Mouse (Mus musculus) testis, adult 2 months (tissue): ENCODE results near the gene Lrrc75a.

Experiments
- CTCF ChIP-seq: fragments of 200-500 bp; IDR thresholded peaks from 2 replicates; pipeline ENCODE4 v1.5.1; 2012; ENCODE audit warnings: low read depth, mild to moderate bottlenecking, inconsistent platforms, low read length, moderate library complexity; ENCODE audit not compliant: control insufficient read depth, insufficient read depth, insufficient replicate concordance
- POLR2A ChIP-seq: fragments of 200-500 bp; IDR thresholded peaks from 2 replicates; pipeline ENCODE4 v1.6.1; 2012; ENCODE audit warnings: low read depth, mild to moderate bottlenecking, inconsistent platforms, low read length, moderate library complexity; ENCODE audit not compliant: control insufficient read depth

GRCm38 (mm10) chr11:62621079-62621478 is 27.2 kb downstream of the Lrrc75a start:
- TF ChIP-seq CTCF (no peak), POLR2A (no peak)
